8 mouse cellular contexts compared by ENCODE assay signal in genomic region chr4:141246998-141247350, GRCm38 (mm10). TPM values are rescaled to one million over a fixed set of nuclear protein-coding genes. Genes with fewer than 3 reads are reported as not detected.
DNase-seq lines count a peak whose midpoint lies in the region; ATAC-seq and TF ChIP-seq lines count a peak whose summit lies in the region.

No protein-coding gene starts in this region.

- ATAC-seq in lung, embryonic 15.5 days (ENCODE audit: borderline replicate concordance, extremely low read depth, low FRiP score, low TSS enrichment) = no peak
- ATAC-seq in intestine, postnatal 0 days = no peak
- ATAC-seq in stomach, embryonic 14.5 days (ENCODE audit: insufficient number of reproducible peaks, insufficient read depth, low FRiP score, low read depth) = no peak

- H3K4me3 ChIP-seq in lung, embryonic 15.5 days = no peak overlapping the region
- H3K4me3 ChIP-seq in intestine, postnatal 0 days (ENCODE audit: low read depth, low read length) = peak overlapping the region; percentile 40; the same call in 1 of the 2 replicates
- peak overlapping the region; percentile 41 for H3K4me3 ChIP-seq in stomach, embryonic 14.5 days (ENCODE audit: low read depth, low read length)

- WGBS in lung, embryonic 15.5 days = 8% methylated on average over 17 of the region's 17 CpGs
- WGBS in intestine, postnatal 0 days = 36% methylated on average over 17 of the region's 17 CpGs
- 11% methylated on average over 17 of the region's 17 CpGs for WGBS in stomach, embryonic 14.5 days

- H3K27ac ChIP-seq in lung, embryonic 15.5 days = peak overlapping the region; percentile 20; the same call in 1 of the 2 replicates
- no peak overlapping the region for H3K27ac ChIP-seq in intestine, postnatal 0 days (ENCODE audit: low read depth, low read length)
- H3K27ac ChIP-seq in stomach, embryonic 14.5 days (ENCODE audit: low read length) = no peak overlapping the region

- H3K27me3 ChIP-seq in lung, embryonic 15.5 days = peaks cover 55% of the 10 kb centered on the region
- H3K27me3 ChIP-seq in intestine, postnatal 0 days (replicated peaks; ENCODE audit: control insufficient read depth, insufficient read depth, low read length) = no peaks in the 10 kb centered on the region
- 0 out of 2 replicates have a peak, but pooled peaks cover 5% of the 10 kb centered on the region for H3K27me3 ChIP-seq in stomach, embryonic 14.5 days (ENCODE audit: control insufficient read depth, insufficient read depth, low read length)

- H3K9ac ChIP-seq in lung, embryonic 15.5 days = peak overlapping the region; percentile 11; the same call in 1 of the 2 replicates
- no peak overlapping the region for H3K9ac ChIP-seq in intestine, postnatal 0 days (ENCODE audit: low read depth, low read length)
- no peak overlapping the region for H3K9ac ChIP-seq in stomach, embryonic 14.5 days (replicated peaks; ENCODE audit: low read depth, low read length)

- TF ChIP-seq CTCF in intestine, postnatal 0 days (IDR thresholded peaks at IDR 0.05; ENCODE audit: low read depth) = 0 out of 2 replicates have a peak, but pooled peaks have one; percentile 3

- peak; percentile 51 for DNase-seq in adrenal gland, postnatal 10 days
- no peak for DNase-seq in adrenal gland, postnatal 4 days (ENCODE audit: low spot score in 2 of 2)
- DNase-seq in lung, postnatal 25 days (ENCODE audit: low spot score) = no peak
- DNase-seq in ovary, adult 18-20 months (ENCODE audit: low spot score) = no peak
- no peak for DNase-seq in adipocyte (ENCODE audit: low spot score)

- H3K4me2 ChIP-seq in lung, embryonic 15.5 days = peak overlapping the region; percentile 72
- H3K4me2 ChIP-seq in intestine, postnatal 0 days (replicated peaks; ENCODE audit: low read depth) = peak overlapping the region; percentile 75
- peak overlapping the region; percentile 63 for H3K4me2 ChIP-seq in stomach, embryonic 14.5 days (replicated peaks; ENCODE audit: low read depth, low read length)

- peaks cover 14% of the 10 kb centered on the region for H3K36me3 ChIP-seq in lung, embryonic 15.5 days
- peaks cover 13% of the 10 kb centered on the region; the same call in 1 of the 2 replicates for H3K36me3 ChIP-seq in intestine, postnatal 0 days (ENCODE audit: control insufficient read depth, insufficient read depth)
- H3K36me3 ChIP-seq in stomach, embryonic 14.5 days (ENCODE audit: control insufficient read depth, insufficient read depth, low read length) = peaks cover 4% of the 10 kb centered on the region

- H3K4me1 ChIP-seq in lung, embryonic 15.5 days = peaks cover 68% of the 10 kb centered on the region
- peaks cover 3% of the 10 kb centered on the region; the same call in 1 of the 2 replicates for H3K4me1 ChIP-seq in intestine, postnatal 0 days (replicated peaks; ENCODE audit: control insufficient read depth, insufficient read depth, low read length)
- H3K4me1 ChIP-seq in stomach, embryonic 14.5 days (ENCODE audit: control insufficient read depth, insufficient read depth, low read length) = peaks cover 46% of the 10 kb centered on the region

- H3K9me3 ChIP-seq in lung, embryonic 15.5 days = no peaks in the 10 kb centered on the region
- no peaks in the 10 kb centered on the region for H3K9me3 ChIP-seq in intestine, postnatal 0 days (ENCODE audit: control insufficient read depth)
- H3K9me3 ChIP-seq in stomach, embryonic 14.5 days (ENCODE audit: control insufficient read depth, low read depth, low read length) = no peaks in the 10 kb centered on the region

RNA-seq across cellular contexts. Expression of gene Arhgef19, which starts 7.7 kb away (rescaled TPM):
- 10 to 100 TPM; 29.0 to 31.0 TPM for total RNA-seq in adrenal gland, postnatal 10 days (2021)
- 10 to 100 TPM; 37.5 to 39.2 TPM for total RNA-seq in adrenal gland, postnatal 4 days (2021)
- polyA plus RNA-seq in lung, embryonic 15.5 days (2015; fragmentation: Nextera tagmentation; extraction: Ambion mirVana) = 19.2 and 20.5 TPM in 2 replicates
- polyA plus RNA-seq in intestine, postnatal 0 days (2015; fragmentation: Nextera tagmentation; extraction: Ambion mirVana) = 4.5 and 6.3 TPM in 2 replicates
- 23.0 and 26.4 TPM in 2 replicates for polyA plus RNA-seq in stomach, embryonic 14.5 days (2014; fragmentation: Nextera tagmentation; extraction: Ambion mirVana)

RNA-seq across cellular contexts. Expression of gene Rsg1, which starts 33.2 kb away (rescaled TPM):
- total RNA-seq in adrenal gland, postnatal 10 days (2021) = 1 to 10 TPM; 1.5 to 1.7 TPM
- total RNA-seq in adrenal gland, postnatal 4 days (2021) = 1 to 10 TPM; 2.5 to 2.7 TPM
- 5.9 and 6.0 TPM in 2 replicates for polyA plus RNA-seq in lung, embryonic 15.5 days (2015; fragmentation: Nextera tagmentation; extraction: Ambion mirVana)
- polyA plus RNA-seq in intestine, postnatal 0 days (2015; fragmentation: Nextera tagmentation; extraction: Ambion mirVana) = 0.97 and 0.98 TPM in 2 replicates
- 5.2 and 6.5 TPM in 2 replicates for polyA plus RNA-seq in stomach, embryonic 14.5 days (2014; fragmentation: Nextera tagmentation; extraction: Ambion mirVana)

RNA-seq across cellular contexts. Expression of gene Epha2, which starts 54.1 kb away (rescaled TPM):
- 10 to 100 TPM; 13.4 to 18.1 TPM for total RNA-seq in adrenal gland, postnatal 10 days (2021)
- total RNA-seq in adrenal gland, postnatal 4 days (2021) = 10 to 100 TPM; 19.0 to 21.5 TPM
- 10.8 and 11.0 TPM in 2 replicates for polyA plus RNA-seq in lung, embryonic 15.5 days (2015; fragmentation: Nextera tagmentation; extraction: Ambion mirVana)
- polyA plus RNA-seq in intestine, postnatal 0 days (2015; fragmentation: Nextera tagmentation; extraction: Ambion mirVana) = 5.6 and 6.6 TPM in 2 replicates
- polyA plus RNA-seq in stomach, embryonic 14.5 days (2014; fragmentation: Nextera tagmentation; extraction: Ambion mirVana) = 2.8 and 3.4 TPM in 2 replicates
